Mouse (Mus musculus): ENCODE results near the gene Aqp8.

DNA sequence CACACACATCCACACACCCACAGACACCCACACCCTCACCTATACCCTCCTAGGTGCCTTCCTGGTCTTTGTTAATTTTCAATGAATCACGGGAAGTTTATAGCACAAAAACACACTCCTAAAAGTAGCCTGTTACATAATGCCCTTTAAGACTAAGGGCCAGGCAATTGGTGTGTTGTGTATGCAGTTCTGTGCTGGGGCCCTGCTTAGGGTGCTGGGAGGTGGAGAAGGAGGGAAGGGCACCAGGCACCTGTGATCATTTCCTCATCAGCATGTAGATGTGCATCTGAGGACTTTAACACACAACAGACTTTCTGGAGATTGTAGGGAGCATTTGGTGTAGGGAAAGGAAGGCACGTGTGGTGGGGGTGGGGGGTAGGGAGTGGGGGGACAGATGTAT lies 13.3 kb upstream of the Aqp8 start:
- no peak for TF ChIP-seq CTCF (IDR thresholded peaks at IDR 0.05; ENCODE audit: low read depth, low read length)
- TF ChIP-seq POLR2A (IDR thresholded peaks at IDR 0.05; ENCODE audit: borderline replicate concordance, low read depth, low read length) = no peak

Measured in bone marrow macrophage, adult 2 months (primary cell).